Mouse (Mus musculus): Measurements from ENCODE around the gene Gm8978.
"Not testable (repeated sequence)": the region's sequence is repeated elsewhere in the genome, so short reads cannot be mapped to it uniquely, and the experiment has no call there.

Gm8978 gene

DNA sequence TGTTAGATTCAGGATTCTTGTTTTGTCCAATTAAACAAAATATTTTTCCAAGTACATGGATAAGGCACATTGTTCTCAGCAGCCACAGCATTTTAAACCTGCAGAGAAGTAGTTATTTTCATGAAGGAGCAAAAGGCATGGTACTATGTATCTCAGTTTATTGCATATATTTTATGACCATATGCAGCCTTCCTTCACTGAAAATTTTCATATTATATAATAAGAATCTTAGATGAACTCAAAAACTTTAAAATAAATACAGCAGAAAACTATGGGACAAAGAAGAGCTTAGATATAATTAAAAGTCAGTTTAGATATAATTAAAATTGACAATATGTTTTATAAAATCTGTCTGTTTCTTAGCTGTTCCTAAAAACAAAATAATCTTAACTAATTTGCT is at the start of gene Gm8978:
Gm8978 (minus strand) TSS at position 101 of the 400 bp plus-strand sequence.
- not testable (repeated sequence) for DNase-seq (ENCODE audit: extremely low spot score)

DNA sequence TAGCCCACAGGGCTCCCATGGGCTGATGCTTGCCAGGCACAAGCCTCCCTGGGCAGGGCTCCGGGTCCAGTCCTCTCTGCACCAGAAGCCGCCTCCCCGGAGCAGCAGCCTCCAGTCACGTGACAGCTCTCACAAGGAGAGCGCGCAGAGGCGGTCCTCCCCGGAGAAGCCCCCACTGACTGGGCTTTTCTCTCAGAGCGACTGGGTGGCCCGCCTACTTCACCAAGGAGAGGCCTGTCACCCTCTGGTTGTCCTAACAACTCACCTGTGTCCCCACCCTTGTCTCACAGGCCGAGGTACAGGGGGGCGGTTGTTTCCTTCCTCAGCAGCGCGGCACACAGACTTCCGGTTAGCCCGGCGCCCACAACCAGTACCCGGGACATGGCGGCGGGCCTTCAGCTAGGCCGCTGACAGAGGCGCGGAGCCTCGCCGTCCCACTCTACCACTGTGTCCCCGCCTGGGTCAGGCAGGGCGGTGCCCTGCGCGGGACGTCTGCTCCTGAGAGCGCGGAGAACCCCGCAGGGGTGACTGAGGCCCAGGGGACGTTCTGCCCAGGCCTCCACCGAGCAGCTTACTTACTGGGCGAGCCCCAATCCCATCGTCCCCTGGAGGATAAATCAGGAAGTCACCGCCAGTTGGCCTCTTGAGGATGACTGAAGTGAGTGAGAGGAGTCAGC is 35.3 kb downstream of the Gm8978 start:
- peak; percentile 74 for DNase-seq (ENCODE audit: extremely low spot score)

DNA sequence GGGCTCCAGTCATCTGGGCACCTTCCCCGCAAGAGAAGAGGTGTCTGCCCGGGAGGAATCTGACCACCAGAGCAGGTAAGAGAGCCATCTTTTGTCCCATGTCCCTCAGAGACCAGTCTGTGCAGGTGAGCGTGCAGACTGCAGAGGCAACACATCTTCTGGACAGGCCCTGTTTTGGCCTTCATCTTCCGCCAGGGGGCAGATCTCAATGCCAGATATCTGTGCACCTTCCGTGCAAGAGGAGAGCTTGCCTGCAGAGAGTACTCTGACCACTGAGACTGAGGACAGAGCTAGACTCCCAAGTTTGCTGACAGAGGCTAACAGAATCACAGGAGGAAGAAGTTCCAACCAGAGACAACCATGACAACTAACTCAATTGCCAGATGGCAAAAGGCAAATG is 56.5 kb downstream of the Gm8978 start:
- DNase-seq (ENCODE audit: extremely low spot score): not testable (repeated sequence)
